Mouse (Mus musculus) ovary, postnatal 14 days (tissue): ENCODE data around the gene Sh3pxd2a.

Experiments
- DNase-seq: peaks from one replicate; pipeline ENCODE4 v3.0.0; 2022; ENCODE audit warnings: low spot score

Sh3pxd2a gene

GRCm38 (mm10) chr19:47306917-47307315, 157.3 kb downstream of the Sh3pxd2a start:
- no peak for DNase-seq

- DNase-seq, result no peak
These were observed 157.9 kb downstream of the Sh3pxd2a start for GRCm38 (mm10) chr19:47306128-47306916.

- DNase-seq, result no peak
These were observed 158.8 kb downstream of the Sh3pxd2a start for GRCm38 (mm10) chr19:47305401-47305800.

GRCm38 (mm10) chr19:47304170-47304745, 159.9 kb downstream of the Sh3pxd2a start:
- DNase-seq, result no peak

- DNase-seq, result no peak
These were observed 161.1 kb downstream of the Sh3pxd2a start for GRCm38 (mm10) chr19:47303128-47303527.

- DNase-seq, result no peak
These were observed 161.9 kb downstream of the Sh3pxd2a start for GRCm38 (mm10) chr19:47302191-47302852.

- DNase-seq, result no peak
These were observed 162.7 kb downstream of the Sh3pxd2a start for GRCm38 (mm10) chr19:47301303-47302190.

- DNase-seq, result no peak
These were observed 166.1 kb downstream of the Sh3pxd2a start for GRCm38 (mm10) chr19:47298100-47298499.

GRCm38 (mm10) chr19:47292451-47292951, 171.7 kb downstream of the Sh3pxd2a start:
- DNase-seq, result no peak

GRCm38 (mm10) chr19:47291307-47292080, 172.7 kb downstream of the Sh3pxd2a start:
- DNase-seq, result no peak

GRCm38 (mm10) chr19:47286886-47287450, 177.2 kb downstream of the Sh3pxd2a start:
- DNase-seq, result no peak

- DNase-seq, result no peak
These were observed 178.6 kb downstream of the Sh3pxd2a start for GRCm38 (mm10) chr19:47285581-47285980.

- no peak for DNase-seq
These were observed 181.4 kb downstream of the Sh3pxd2a start for GRCm38 (mm10) chr19:47282688-47283215.

- DNase-seq, result no peak
These were observed 182.1 kb downstream of the Sh3pxd2a start for GRCm38 (mm10) chr19:47282050-47282454.

- no peak for DNase-seq
These were observed 183.3 kb downstream of the Sh3pxd2a start for GRCm38 (mm10) chr19:47280894-47281293.

GRCm38 (mm10) chr19:47279788-47280532, 184.2 kb downstream of the Sh3pxd2a start:
- DNase-seq, result peak; percentile 79

GRCm38 (mm10) chr19:47279372-47279771, 184.8 kb downstream of the Sh3pxd2a start:
- DNase-seq, result no peak

- no peak for DNase-seq
These were observed 187.5 kb downstream of the Sh3pxd2a start for GRCm38 (mm10) chr19:47276730-47277129.

GRCm38 (mm10) chr19:47270520-47270919, 193.7 kb downstream of the Sh3pxd2a start:
- DNase-seq, result no peak

- DNase-seq, result no peak
These were observed 194.5 kb downstream of the Sh3pxd2a start for GRCm38 (mm10) chr19:47269729-47270128.
